Mouse (Mus musculus) stomach, embryonic 16.5 days (tissue): ENCODE data around the gene Eif2b4. TPM values are rescaled to one million over a fixed set of nuclear protein-coding genes. Genes with fewer than 3 reads are reported as not detected.

ENCODE experiments used
- ATAC-seq: fragments of 200-750 bp; cut with Nextera tagmentation; 2 replicates; pipeline ENCODE4 v1.8.0; 2017; ENCODE audit warnings: moderate number of reproducible peaks, moderate TSS enrichment; ENCODE audit not compliant: insufficient read depth, low FRiP score
- H3K27ac ChIP-seq: fragments of 300-500 bp; sonication (generic); 2 replicates; pipeline ENCODE4 v1.5.1; 2014; ENCODE audit warnings: low read length
- H3K27me3 ChIP-seq: fragments of 300-500 bp; sonication (generic); 2 replicates; pipeline ENCODE4 v1.6.1; 2014; ENCODE audit warnings: low read length, control low read depth, mixed read lengths; ENCODE audit not compliant: control insufficient read depth, insufficient read depth
- H3K36me3 ChIP-seq: fragments of 300-500 bp; sonication (generic); 2 replicates; pipeline ENCODE4 v1.6.1; 2014; ENCODE audit warnings: low read length; ENCODE audit not compliant: control insufficient read depth, insufficient read depth
- H3K4me1 ChIP-seq: fragments of 300-500 bp; sonication (generic); 2 replicates; pipeline ENCODE4 v1.6.1; 2014; ENCODE audit warnings: low read length, control low read depth, mixed read lengths; ENCODE audit not compliant: control insufficient read depth, insufficient read depth
- H3K4me2 ChIP-seq: fragments of 300-500 bp; sonication (generic); 2 replicates; pipeline ENCODE4 v1.6.1; 2014; ENCODE audit warnings: low read depth, low read length, mixed read lengths
- H3K4me3 ChIP-seq: fragments of 300-500 bp; sonication (generic); replicated peaks from 2 replicates; pipeline ENCODE4 v1.5.1; 2014; ENCODE audit warnings: mild to moderate bottlenecking, low read length
- H3K9ac ChIP-seq: fragments of 300-500 bp; sonication (generic); 2 replicates; pipeline ENCODE4 v1.6.1; 2014; ENCODE audit warnings: low read length
- H3K9me3 ChIP-seq: fragments of 300-500 bp; sonication (generic); replicated peaks from 2 replicates; pipeline ENCODE4 v1.6.1; 2016; ENCODE audit warnings: low read length, control low read depth; ENCODE audit not compliant: control insufficient read depth
- WGBS: fragments of 180-500 bp; shearing (Covaris S2); extraction: QIAGEN DNeasy Blood & Tissue Kit; methylation state at CpG from one replicate; pipeline ENCODE4 v1.1.7; 2014; 5-methylcytosine and 5-hydroxymethylcytosine counted together
- polyA plus RNA-seq: library from polyadenylated mRNA; unstranded; fragments of >200 nt; fragmentation: Nextera tagmentation; extraction: Ambion mirVana; gene quantifications from 2 replicates; pipeline ENCODE4 v1.2.1, GENCODE M21; 2015

Eif2b4 gene
- polyA plus RNA-seq, 1 experiment from 2014 or later, result 66.7 TPM

DNA sequence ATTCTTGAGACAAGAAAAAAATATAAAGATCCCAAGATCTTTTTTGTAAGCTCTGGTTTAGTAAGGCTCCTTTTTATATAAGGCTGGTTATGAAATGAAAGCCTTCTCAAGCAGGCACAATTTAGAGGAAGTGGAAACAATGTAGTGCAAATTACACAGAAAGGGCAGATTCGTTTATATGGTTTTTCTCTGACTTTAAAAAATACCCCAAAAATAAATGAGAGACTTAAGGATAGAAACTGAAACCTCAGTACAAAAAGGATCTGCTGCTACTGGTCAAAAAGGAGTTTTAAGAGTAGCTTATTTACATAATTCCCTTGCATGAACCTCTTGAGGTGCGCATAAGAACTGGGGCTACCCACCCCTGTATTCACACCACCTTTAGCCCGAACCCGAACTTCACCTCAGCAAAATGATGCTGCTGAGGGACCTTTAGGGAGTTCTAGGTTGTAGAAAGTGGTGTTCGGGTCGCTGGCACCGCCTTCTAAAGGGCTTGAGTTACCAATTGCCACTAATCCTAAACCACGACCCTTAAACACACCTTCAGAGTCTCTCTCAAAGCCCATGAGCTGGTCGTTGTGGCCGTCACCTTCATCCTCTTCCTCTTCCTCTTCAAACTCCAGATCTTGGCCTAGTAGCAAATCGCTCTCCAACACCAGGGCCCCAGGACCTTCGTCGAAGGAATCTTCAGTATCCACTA lies 8.0 kb upstream of the Eif2b4 start:
- peaks cover 33% of the 10 kb centered on the region for H3K36me3 ChIP-seq
- ATAC-seq, result no peak
- WGBS, result 14% methylated on average over 13 of the region's 13 CpGs
- H3K27me3 ChIP-seq, result no peaks in the 10 kb centered on the region
- H3K4me1 ChIP-seq, result peaks cover 12% of the 10 kb centered on the region
- peak overlapping the region; percentile 83 for H3K27ac ChIP-seq
- peak overlapping the region; percentile 90 for H3K9ac ChIP-seq
- peak overlapping the region; percentile 78 for H3K4me2 ChIP-seq
- H3K4me3 ChIP-seq, result peak overlapping the region; percentile 80
- 0 out of 2 replicates have a peak, but pooled peaks cover 5% of the 10 kb centered on the region for H3K9me3 ChIP-seq

DNA sequence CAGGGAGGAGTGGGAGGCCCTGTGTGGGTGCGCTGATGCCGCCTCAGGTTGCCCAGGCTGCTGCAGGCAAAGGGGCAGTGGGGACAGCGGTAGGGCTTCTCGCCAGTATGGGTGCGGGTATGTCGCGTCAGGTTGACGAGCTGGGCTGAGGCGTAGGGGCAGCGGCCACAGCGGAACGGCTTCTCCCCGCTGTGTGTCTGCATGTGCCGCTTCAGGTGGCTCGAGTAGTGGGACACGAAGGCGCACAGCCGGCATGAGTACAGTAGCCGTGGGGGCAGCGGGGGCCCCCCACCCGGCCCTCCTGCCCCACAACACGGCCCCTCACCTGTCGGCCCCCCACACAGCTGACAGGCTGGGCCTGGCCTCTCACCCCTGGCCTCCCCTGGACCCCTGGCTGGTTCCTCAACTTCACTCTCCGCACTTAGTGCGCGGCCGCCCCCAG lies 7.1 kb upstream of the Eif2b4 start:
- Histone ChIP-seq H3K9ac (no peak overlapping the region), H3K27me3 (no peaks in the 10 kb centered on the region), H3K36me3 (peaks cover 39% of the 10 kb centered on the region), H3K9me3 (0 out of 2 replicates have a peak, but pooled peaks cover 5% of the 10 kb centered on the region), H3K4me3 (no peak overlapping the region), H3K27ac (no peak overlapping the region), H3K4me1 (peaks cover 12% of the 10 kb centered on the region), H3K4me2 (0 out of 2 replicates have a peak overlapping the region, but pooled peaks have one; percentile 78)
- WGBS, result 88% methylated on average over 27 of the region's 27 CpGs
- ATAC-seq, result no peak

GRCm38 (mm10) chr5:31199893-31200292 lies 6.7 kb upstream of the Eif2b4 start:
- H3K36me3 ChIP-seq, result peaks cover 39% of the 10 kb centered on the region
- no peak for ATAC-seq
- H3K27ac ChIP-seq, result no peak overlapping the region
- no peak overlapping the region for H3K4me3 ChIP-seq
- 78% methylated on average over 9 of the region's 9 CpGs for WGBS
- 0 out of 2 replicates have a peak, but pooled peaks cover 5% of the 10 kb centered on the region for H3K9me3 ChIP-seq
- no peaks in the 10 kb centered on the region for H3K27me3 ChIP-seq
- H3K9ac ChIP-seq, result no peak overlapping the region
- peaks cover 12% of the 10 kb centered on the region for H3K4me1 ChIP-seq
- no peak overlapping the region for H3K4me2 ChIP-seq

DNA sequence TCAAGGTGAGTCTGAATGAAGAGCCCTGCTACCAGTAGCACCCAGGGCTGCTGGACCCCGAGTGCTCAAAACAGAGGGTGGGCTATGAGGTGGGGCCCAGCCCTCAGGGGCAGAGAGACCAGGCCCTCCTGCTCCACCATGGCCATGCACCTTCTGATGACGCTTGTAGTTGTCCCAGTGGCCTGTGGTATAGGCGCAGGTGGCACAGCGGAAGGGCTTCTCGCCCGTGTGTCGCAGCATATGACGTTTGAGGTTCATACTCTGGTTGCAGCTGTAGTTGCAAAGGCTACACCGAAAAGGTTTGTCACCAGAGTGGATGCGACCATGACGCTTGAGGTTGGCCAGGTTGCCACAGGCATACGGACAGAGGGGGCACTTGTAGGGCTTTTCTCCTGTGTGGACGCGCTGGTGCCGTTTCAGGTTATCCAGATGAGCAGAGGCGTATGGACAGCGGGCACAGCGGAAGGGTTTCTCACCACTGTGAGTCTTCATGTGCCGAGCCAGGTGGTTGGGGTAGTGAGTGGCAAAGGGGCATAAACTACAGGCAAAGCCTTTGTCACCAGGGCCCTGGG lies 6.2 kb upstream of the Eif2b4 start:
- Histone ChIP-seq H3K36me3 (peaks cover 39% of the 10 kb centered on the region), H3K9me3 (0 out of 2 replicates have a peak, but pooled peaks cover 5% of the 10 kb centered on the region), H3K4me1 (peaks cover 16% of the 10 kb centered on the region), H3K4me3 (no peak overlapping the region), H3K9ac (no peak overlapping the region), H3K4me2 (no peak overlapping the region), H3K27me3 (no peaks in the 10 kb centered on the region), H3K27ac (no peak overlapping the region)
- ATAC-seq, result no peak
- 89% methylated on average over 19 of the region's 19 CpGs for WGBS

DNA sequence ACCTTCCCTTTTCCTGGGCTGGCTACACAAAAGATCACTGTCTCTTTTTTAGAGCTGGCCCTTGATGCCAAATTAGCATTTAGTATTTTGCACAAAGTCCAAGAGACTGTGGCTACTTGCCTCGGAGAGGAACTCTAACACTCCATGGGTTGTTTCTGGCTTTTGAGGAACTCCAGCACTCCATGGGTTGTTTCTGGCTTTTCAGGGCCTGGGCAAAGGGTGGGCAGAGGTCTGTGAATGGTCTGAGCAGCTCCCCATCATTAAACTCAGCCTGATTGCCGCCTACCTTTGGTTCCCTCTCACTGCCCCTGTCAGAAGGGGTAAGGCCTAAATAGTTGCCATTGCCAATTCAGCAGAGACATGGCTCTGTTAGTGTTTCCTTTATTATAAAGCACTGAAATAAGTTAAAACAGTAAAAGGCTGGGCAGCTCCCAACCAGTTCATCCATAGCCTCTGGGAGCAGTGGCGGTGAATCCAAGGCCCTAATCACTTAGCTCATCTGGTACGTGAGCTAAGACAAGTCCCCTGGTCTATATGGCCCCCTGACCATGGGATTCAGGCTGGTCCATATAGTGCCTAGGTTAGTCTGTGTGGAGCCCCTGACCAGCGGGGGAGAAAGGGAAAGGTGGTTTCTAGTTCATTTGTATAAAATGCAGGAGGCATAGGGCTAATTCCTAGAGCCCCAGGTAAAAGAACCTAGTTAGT lies 5.5 kb upstream of the Eif2b4 start:
- Histone ChIP-seq H3K4me1 (peaks cover 22% of the 10 kb centered on the region), H3K27me3 (no peaks in the 10 kb centered on the region), H3K4me3 (no peak overlapping the region), H3K9ac (no peak overlapping the region), H3K4me2 (no peak overlapping the region), H3K27ac (no peak overlapping the region), H3K36me3 (peaks cover 39% of the 10 kb centered on the region), H3K9me3 (0 out of 2 replicates have a peak, but pooled peaks cover 5% of the 10 kb centered on the region)
- 81% methylated on average over 5 of the region's 5 CpGs for WGBS
- no peak for ATAC-seq

- ATAC-seq, result no peak
- WGBS, result 81% methylated on average over 9 of the region's 9 CpGs
- peaks cover 39% of the 10 kb centered on the region for H3K36me3 ChIP-seq
- H3K4me1 ChIP-seq, result peaks cover 23% of the 10 kb centered on the region
- no peak overlapping the region for H3K4me2 ChIP-seq
- H3K27me3 ChIP-seq, result no peaks in the 10 kb centered on the region
- H3K4me3 ChIP-seq, result no peak overlapping the region
- no peak overlapping the region for H3K27ac ChIP-seq
- 0 out of 2 replicates have a peak, but pooled peaks cover 5% of the 10 kb centered on the region for H3K9me3 ChIP-seq
- no peak overlapping the region for H3K9ac ChIP-seq
These were observed 4.9 kb upstream of the Eif2b4 start for GRCm38 (mm10) chr5:31198170-31198569.

DNA sequence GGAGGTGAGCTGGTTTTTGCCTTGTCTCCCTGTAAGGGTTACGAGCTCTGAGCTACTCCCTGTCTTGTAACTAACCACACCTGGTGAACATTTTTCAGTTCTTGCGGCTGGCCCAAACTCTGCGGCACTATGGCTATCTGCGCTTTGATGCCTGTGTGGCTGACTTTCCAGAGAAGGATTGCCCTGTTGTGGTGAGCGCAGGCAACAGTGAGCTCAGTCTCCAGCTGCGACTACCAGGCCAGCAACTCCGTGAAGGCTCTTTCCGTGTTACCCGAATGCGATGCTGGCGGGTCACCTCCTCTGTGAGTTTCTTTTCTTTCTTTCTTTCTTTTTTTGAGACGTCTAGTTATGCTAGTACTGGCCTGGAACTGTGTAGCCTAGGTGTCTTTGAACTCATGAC lies 3.8 kb upstream of the Eif2b4 start:
- ATAC-seq, result no peak
- peaks cover 39% of the 10 kb centered on the region for H3K36me3 ChIP-seq
- H3K4me3 ChIP-seq, result no peak overlapping the region
- peaks cover 18% of the 10 kb centered on the region for H3K4me1 ChIP-seq
- WGBS, result 92% methylated on average over 12 of the region's 12 CpGs
- H3K9me3 ChIP-seq, result 0 out of 2 replicates have a peak, but pooled peaks cover 5% of the 10 kb centered on the region
- no peak overlapping the region for H3K27ac ChIP-seq
- H3K9ac ChIP-seq, result no peak overlapping the region
- H3K4me2 ChIP-seq, result no peak overlapping the region
- H3K27me3 ChIP-seq, result no peaks in the 10 kb centered on the region

- Histone ChIP-seq H3K4me3 (no peak overlapping the region), H3K36me3 (peaks cover 39% of the 10 kb centered on the region), H3K9ac (no peak overlapping the region), H3K4me2 (no peak overlapping the region), H3K9me3 (0 out of 2 replicates have a peak, but pooled peaks cover 5% of the 10 kb centered on the region), H3K27me3 (no peaks in the 10 kb centered on the region), H3K4me1 (peaks cover 25% of the 10 kb centered on the region), H3K27ac (peak overlapping the region; percentile 14; the same call in 1 of the 2 replicates)
- ATAC-seq, result no peak
- 90% methylated on average over 10 of the region's 10 CpGs for WGBS
These were observed 3.0 kb upstream of the Eif2b4 start for GRCm38 (mm10) chr5:31196207-31196606.

DNA sequence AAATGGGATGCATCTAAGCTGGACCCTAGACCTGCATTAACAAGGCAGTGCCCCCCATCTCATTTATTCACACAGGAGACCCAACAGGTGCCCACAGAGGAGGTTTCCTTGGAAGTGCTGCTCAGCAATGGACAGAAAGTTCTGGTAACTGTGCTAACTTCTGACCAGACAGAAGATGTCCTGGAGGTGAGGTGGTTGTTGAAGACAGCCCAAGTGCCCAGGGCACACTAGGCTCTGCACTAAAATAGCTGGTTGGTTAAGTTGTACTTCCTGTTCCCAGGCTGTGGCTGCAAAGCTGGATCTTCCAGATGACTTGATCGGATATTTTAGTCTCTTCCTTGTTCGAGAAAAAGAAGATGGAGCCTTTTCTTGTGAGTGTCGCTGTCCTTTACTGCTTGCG lies 2.4 kb upstream of the Eif2b4 start:
- Histone ChIP-seq H3K4me1 (peaks cover 23% of the 10 kb centered on the region), H3K27ac (no peak overlapping the region; the same call in 1 of the 2 replicates), H3K4me2 (no peak overlapping the region), H3K27me3 (no peaks in the 10 kb centered on the region), H3K9ac (no peak overlapping the region), H3K9me3 (0 out of 2 replicates have a peak, but pooled peaks cover 5% of the 10 kb centered on the region), H3K36me3 (peaks cover 40% of the 10 kb centered on the region), H3K4me3 (no peak overlapping the region)
- no peak for ATAC-seq
- WGBS, result 92% methylated on average over 4 of the region's 4 CpGs
